Mouse (Mus musculus) heart, postnatal 36 days (tissue): ENCODE measurements at regions not wholly inside any gene's neighbourhood (a gene's known extent, or its start where the extent isn't known, plus 50 kb on each side); places are given as distances from the start of the nearest gene placed in this dataset.

Experiments
- DNase-seq, 2 experiments: peaks; one replicate each; pipeline ENCODE4 v3.0.0; 2021 to 2022
- intact Hi-C: fragments of 180-260 bp; cut with DNase I; formaldehyde crosslinking; loops from one replicate; pipeline ENCODE4 v1.15.1; 2025

DNA sequence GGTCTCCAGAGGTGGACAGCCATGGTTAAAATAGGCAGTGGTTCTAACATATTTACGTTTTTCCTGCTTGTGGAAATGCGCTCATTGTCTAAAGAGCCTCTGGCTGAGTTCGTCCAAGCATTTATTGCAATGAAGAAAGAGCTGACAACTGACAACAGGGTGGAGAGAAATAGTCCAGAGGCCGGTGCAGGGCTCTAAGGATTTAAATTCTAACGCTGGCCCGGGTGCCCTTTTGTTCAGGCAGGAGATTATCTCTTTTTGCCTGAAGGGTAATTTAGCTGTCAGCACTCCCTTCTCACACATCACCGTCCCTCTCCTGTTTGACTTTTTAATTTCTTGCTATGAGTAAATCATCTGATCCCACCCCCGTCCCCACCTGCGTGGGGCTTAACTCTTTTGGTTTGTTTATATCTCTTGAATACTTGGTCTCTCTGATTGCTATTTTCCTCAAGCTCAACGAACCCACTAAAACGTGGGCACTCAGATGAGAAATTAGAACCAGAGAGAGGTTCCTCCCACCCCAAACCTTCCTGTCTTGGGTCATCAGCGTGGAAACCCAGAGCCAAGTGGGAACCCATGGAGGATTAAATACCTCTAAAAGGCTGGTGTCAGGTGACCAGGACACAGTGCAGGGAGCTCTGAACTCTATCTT lies 145.7 kb upstream of the Tmpo start:
- intact Hi-C loops: no loop called here
- no peak for DNase-seq

- intact Hi-C loops: no loop called here
- no peak for DNase-seq
Observed at GRCm38 (mm10) chr10:91326144-91326655, 145.1 kb upstream of the Tmpo start.

DNA sequence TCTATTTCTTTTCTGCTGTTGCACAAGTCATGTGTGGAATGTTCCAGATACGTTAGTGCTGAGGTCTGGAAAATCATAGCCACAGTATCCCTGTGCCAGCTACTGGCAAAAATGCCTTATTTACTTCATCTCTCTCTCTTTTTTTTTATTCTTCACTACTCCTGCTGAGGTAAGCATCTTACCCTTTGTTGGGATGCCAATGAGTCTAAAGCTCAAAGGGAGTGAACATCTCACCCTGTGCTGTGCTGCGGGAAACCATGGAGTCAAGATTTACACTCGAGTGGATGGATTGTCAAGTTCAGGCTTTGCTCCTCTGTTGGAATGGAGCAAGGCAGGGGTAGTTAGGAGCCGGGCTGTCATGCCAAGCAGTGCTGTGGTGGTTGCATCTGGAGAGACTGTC lies 140.1 kb upstream of the Tmpo start:
- DNase-seq: no peak
- intact Hi-C loops: no loop called here

GRCm38 (mm10) chr10:91319442-91320112 lies 138.5 kb upstream of the Tmpo start:
- intact Hi-C loops: no loop called here
- no peak for DNase-seq

GRCm38 (mm10) chr10:91314441-91314840 lies 133.3 kb upstream of the Tmpo start:
- intact Hi-C loops: no loop called here
- no peak for DNase-seq

- DNase-seq: no peak
- intact Hi-C loops: no loop called here
Observed at GRCm38 (mm10) chr10:91313316-91313715, 132.2 kb upstream of the Tmpo start.

- intact Hi-C loops: no loop called here
- DNase-seq: no peak
Observed at GRCm38 (mm10) chr10:91312913-91313312, 131.8 kb upstream of the Tmpo start.

- intact Hi-C loops: no loop called here
- DNase-seq: peak in 1 of 2 experiments; percentile 9
Observed at GRCm38 (mm10) chr10:91300067-91300466, 119.0 kb upstream of the Tmpo start.

GRCm38 (mm10) chr10:91297792-91298460 lies 116.8 kb upstream of the Tmpo start:
- intact Hi-C loops: loop anchor here (2.0 to 10.0 kb wide), 6 partner anchors 144 to 1717 kb away; no protein-coding TSS in a partner anchor
- peak; percentile 26 to 42 for DNase-seq

DNA sequence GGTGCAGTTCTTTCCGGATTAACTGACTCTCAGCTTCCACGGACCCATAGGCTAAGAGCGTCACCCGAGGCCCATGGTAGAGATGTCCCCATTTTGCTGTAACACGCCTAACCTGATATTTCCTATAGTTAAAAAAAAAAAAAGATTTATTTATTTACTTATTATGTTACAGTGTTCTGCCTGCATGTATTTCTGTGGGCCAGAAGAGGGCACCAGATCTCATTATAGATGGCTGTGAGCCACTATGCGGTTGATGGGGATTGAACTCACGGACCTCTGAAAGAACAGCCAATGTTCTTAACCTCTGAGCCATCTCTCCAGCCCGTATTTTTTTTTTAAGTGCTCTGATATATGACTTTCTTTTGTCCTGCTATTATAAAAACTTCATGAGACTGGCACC lies 114.2 kb upstream of the Tmpo start:
- intact Hi-C loops: loop anchor here (5.0 to 10.0 kb wide), 5 partner anchors 147 to 1357 kb away; no protein-coding TSS in a partner anchor

GRCm38 (mm10) chr10:91293226-91293625 lies 112.1 kb upstream of the Tmpo start:
- no peak for DNase-seq
- intact Hi-C loops: loop anchor here (10.0 kb wide), 2 partner anchors 252 to 412 kb away; no protein-coding TSS in a partner anchor

More for the DNA sequence above, 114.2 kb upstream of the Tmpo start:
- DNase-seq: no peak

DNA sequence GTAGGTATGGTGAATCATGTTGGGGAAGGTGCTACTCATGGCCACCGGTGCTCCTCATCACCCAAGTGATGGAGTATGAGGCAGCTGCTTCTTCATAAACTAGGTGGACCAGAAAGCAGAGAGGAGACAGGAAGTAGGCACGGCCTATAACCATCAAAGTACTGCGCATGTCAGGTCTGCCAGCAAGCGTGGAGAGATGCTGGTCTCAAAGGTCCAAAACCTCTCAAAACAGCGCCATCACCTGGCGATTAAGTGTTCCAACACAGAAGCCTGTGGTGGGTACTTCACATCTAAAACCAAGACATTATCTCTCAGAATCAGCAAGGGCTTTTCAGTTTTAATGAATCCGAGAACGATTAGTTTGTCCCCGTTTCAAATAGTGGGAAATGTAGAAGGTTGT lies 103.1 kb upstream of the Tmpo start:
- no peak for DNase-seq
- intact Hi-C loops: no loop called here

DNA sequence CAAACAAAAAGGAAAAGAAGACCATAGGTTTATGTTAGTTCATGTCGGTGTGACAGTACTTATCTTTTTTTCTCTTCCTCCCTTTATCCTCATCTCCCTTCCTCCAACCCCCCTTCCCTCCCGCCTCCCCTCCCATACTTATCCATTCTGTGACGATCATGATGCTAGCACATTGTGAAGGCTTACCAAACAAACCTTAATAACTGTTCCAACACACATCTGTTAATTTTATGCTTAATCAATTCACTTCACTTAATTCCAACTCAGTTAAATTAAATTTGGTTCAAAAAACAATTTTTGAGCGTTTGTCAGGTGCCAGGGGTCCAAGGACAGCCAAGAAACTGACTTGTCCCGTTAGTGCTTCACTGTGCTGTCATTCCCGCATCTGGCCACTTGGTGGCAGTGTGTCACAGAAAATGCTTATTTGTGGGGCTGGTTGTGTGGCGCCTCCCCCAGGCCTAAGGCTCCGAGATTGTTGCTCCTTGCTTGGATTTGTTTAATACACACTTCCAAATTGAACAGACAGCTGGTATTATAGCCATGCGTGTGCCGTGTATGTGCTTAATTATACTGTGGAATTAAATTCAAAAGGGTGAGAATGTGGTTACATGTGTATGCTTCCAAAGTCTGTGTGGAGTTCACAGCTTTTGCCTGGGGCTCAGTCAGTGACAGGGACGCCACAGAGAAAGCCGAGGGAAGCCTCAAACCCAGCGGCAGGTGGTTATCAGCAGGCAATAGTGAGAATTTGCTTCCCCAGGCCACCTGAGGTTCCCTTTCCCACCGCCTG lies 90.0 kb upstream of the Tmpo start:
- intact Hi-C loops: loop anchor here (5.0 kb wide), 1 partner anchor 1381 kb away; no protein-coding TSS in a partner anchor

DNA sequence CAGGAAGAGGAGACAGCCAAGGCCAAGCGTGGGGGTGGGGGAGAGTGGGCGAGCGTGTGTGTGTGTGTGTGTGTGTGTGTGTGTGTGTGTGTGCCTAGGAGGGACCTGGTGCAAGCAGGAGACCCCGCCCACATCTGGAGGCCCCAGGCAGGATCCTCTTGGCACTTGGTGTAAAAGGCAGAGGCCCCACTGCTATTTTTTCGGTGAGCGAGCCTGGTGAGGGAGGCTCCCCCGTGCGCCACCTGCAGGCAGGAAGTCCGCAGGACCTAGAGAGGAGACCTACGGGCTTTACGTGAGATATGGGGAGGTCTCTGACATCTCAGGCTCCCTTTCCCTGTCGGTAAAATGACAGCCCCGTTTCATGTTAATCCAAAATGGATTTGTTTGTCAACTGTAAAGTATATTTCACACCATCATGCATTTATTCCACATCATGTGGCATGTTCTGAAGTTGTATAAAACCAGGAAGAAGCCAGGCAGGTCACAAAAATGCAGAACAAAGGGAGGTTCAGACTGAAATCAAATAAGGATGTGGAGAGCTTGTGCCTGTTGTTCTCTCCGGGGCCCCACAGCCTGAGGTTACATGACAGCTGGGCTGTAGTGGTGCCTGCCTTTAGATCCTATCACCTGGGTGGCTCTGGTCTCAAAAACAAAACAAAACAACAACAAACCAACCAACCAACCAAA lies 89.3 kb upstream of the Tmpo start:
- peak; percentile 66 to 78 for DNase-seq
- intact Hi-C loops: loop anchor here (5.0 kb wide), 1 partner anchor 1382 kb away; no protein-coding TSS in a partner anchor

More for the DNA sequence above, 90.0 kb upstream of the Tmpo start:
- DNase-seq: peak; percentile 89 to 92

DNA sequence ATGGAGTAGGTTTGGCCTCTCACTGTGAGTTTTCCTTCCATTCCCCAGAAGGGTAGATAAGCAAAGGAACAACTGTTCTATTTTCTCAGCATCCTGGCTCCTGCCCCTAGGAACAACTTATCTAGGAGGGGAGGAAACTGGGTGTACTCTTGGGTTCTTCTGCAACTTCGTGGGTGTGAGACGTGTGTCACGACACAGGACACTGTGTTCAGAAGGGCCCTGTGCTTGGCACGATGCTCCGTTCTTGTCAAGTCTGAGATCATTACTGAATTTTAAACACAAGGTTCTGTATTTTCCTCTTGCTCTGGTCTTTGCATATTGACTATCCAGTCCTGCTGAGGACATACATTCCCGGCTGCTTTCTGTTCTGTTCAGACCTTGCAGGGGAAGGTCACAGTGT lies 86.8 kb upstream of the Tmpo start:
- intact Hi-C loops: no loop called here
- DNase-seq: peak; percentile 42 to 52

GRCm38 (mm10) chr10:91260416-91260815 lies 79.3 kb upstream of the Tmpo start:
- no peak for DNase-seq
- intact Hi-C loops: no loop called here

DNA sequence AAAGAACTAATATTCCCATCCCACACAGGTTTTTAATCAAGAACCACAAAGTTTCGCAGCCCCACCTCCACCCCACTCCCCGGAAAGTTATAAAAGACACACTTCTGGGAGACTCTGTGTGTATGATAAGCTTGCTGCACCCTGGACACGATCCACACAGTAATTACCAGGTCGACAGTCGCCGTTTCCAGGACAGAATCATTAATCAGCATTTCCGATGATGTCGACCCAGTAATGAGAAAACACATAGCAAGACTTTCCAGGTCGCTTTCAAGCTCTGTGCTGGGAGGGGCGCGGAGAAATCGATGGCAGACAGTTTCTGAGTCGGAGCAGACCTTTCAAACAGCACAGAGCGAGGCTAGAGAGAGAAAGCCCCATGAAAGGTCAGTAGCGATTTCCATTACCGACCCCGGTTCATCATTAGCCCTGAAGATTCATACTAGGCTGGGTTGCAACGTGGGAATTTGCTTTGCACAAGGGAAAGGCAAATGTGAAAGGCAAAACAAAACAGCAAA lies 68.6 kb upstream of the Tmpo start:
- no peak for DNase-seq
- intact Hi-C loops: no loop called here

GRCm38 (mm10) chr10:91244297-91244696 lies 63.2 kb upstream of the Tmpo start:
- intact Hi-C loops: no loop called here
- DNase-seq: no peak

- intact Hi-C loops: no loop called here
- DNase-seq: no peak
Observed at GRCm38 (mm10) chr10:91242491-91243046, 61.5 kb upstream of the Tmpo start.
